ENCODE assay signal across 17 mouse cellular contexts in the genomic region with DNA sequence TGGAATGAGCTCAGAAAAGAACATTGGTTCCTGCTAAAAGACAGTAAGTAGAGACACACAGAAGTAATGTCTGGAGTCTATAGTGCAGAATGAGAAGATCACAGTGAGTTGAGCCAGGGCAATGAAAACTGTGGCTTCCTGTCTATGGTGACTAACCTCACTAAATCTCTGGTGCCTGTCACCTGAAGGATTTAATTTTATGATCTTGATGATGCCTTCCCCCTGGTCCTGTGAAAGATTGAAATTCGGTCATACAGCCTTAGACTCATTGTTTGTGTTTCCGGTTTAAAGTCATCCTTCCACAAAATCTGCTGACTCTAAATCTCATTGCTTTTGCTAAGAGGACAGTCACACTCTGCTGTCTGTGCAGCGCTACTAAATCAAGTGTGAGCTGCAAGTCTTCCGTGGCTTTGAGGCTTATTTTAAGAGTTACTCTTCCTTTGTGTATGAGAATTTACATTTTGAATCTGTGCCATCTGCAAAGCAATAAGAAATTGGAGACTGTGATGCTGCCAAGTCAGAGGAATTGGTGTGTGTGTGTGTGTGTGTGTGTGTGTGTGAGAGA.
"Had no signal": no experiment of that assay in that cellular context is flagged by ENCODE, and none has a peak within 500 bp of the region (broad histone marks: within the 10 kb centered on the region; RNA-seq: fewer than 3 reads in every experiment).

No protein-coding gene starts in this region.

- ATAC-seq: liver, postnatal 0 days had no signal

- H3K4me1 ChIP-seq: limb, embryonic 15.5 days; lung, embryonic 15.5 days had no signal

- H3K27me3 ChIP-seq: limb, embryonic 12.5 days; limb, embryonic 15.5 days; lung, embryonic 15.5 days had no signal

- H3K9me3 ChIP-seq: limb, embryonic 12.5 days; limb, embryonic 15.5 days; lung, embryonic 15.5 days had no signal

- H3K9ac ChIP-seq: limb, embryonic 12.5 days; limb, embryonic 15.5 days; liver, embryonic 14.5 days; liver, postnatal 0 days; lung, embryonic 15.5 days had no signal

- H3K4me3 ChIP-seq: limb, embryonic 12.5 days; limb, embryonic 15.5 days; lung, embryonic 15.5 days had no signal

- H3K27ac ChIP-seq: limb, embryonic 12.5 days; limb, embryonic 15.5 days; liver, embryonic 14.5 days; lung, embryonic 15.5 days had no signal

- H3K4me2 ChIP-seq: limb, embryonic 12.5 days; limb, embryonic 15.5 days; liver, embryonic 11.5 days; lung, embryonic 15.5 days; midbrain, embryonic 11.5 days had no signal

- H3K36me3 ChIP-seq: limb, embryonic 12.5 days; limb, embryonic 15.5 days; lung, embryonic 15.5 days had no signal

- DNase-seq: kidney, adult 2 months; kidney, postnatal 25 days; left cerebral cortex, postnatal 4 days; liver, postnatal 0 days; lung, postnatal 10 days; lung, postnatal 4 days; midbrain, embryonic 14.5 days; right cerebral cortex, adult 18-20 months; right cerebral cortex, postnatal 25 days; thymus, adult 18-20 months; thymus, postnatal 36 days had no signal
